Mouse (Mus musculus): Measurements from ENCODE around the gene Tac2.
"Not testable (repeated sequence)": the region's sequence is repeated elsewhere in the genome, so short reads cannot be mapped to it uniquely, and the experiment has no call there.

Tac2 gene

GRCm38 (mm10) chr10:127759181-127760110 lies 35.2 kb downstream of the Tac2 start, which contains the start of the genes Rdh1 and Rdh16f1:
TSS of gene Rdh1 (plus strand) at chr10:127759721.
TSS of gene Rdh16f1 (plus strand) at chr10:127759787.
- DNase-seq (ENCODE audit: low spot score in 2 of 2): no peak

GRCm38 (mm10) chr10:127762926-127763325 lies 38.6 kb downstream of the Tac2 start:
- DNase-seq (ENCODE audit: low spot score in 2 of 2): not testable (repeated sequence)

- no peak for DNase-seq (ENCODE audit: low spot score in 2 of 2)
Measured at GRCm38 (mm10) chr10:127763914-127764680, 39.8 kb downstream of the Tac2 start.

GRCm38 (mm10) chr10:127766564-127766963 lies 42.3 kb downstream of the Tac2 start:
- DNase-seq (ENCODE audit: low spot score in 2 of 2): no peak

GRCm38 (mm10) chr10:127776011-127776410 lies 51.7 kb downstream of the Tac2 start, which contains the start of gene Rdh9:
TSS of gene Rdh9 (plus strand) at chr10:127776386.
- no peak for DNase-seq (ENCODE audit: low spot score in 2 of 2)

Data from frontal cortex, postnatal 10 days (tissue).